Mouse (Mus musculus): Measurements from ENCODE around the gene Tifa. TPM values are rescaled to one million over a fixed set of nuclear protein-coding genes. Genes with fewer than 3 reads are reported as not detected.

Gene Tifa
- total and polyA plus RNA-seq, 3 experiments: 1.4 to 3.2 (median 2.8) TPM

DNA sequence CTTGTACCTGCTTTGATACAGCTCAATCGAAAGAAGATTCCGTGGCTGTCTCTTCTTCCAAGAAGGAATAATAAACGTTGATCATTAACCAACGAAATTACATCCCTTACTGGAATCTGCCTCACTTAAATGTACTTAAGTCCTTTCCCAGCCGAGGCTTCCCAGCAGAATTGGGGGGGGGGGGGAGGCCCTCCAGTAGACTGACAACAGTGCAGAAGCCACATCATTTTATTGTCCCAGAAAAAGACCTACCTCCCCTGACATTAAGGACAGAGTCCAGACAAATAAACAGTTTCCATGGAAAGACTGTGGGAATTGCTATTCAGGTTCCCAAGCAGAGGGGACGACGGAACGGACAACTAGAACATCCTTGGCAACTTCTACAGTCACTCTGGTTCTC lies 686 bp upstream of the Tifa start:
- Histone ChIP-seq H3K4me2 (ENCODE audit: insufficient read depth, low read depth, poor library complexity, severe bottlenecking) (no peak overlapping the region), H3K27me3 (replicated peaks) (peaks cover 8% of the 10 kb centered on the region), H3K9me3 (replicated peaks; ENCODE audit: low read length) (peaks cover 4% of the 10 kb centered on the region), H3K79me2 (replicated peaks; ENCODE audit: control insufficient read depth, extremely low read depth, insufficient read depth, poor library complexity, severe bottlenecking) (no peaks in the 10 kb centered on the region), H3K4me3 (replicated peaks in 1 of 3; ENCODE audit: low read depth in 2 of 3, low read length in 2 of 3, poor library complexity in 1 of 3) (no peak overlapping the region), H3K9ac (ENCODE audit: insufficient read depth, low read depth) (no peak overlapping the region), H3K27ac (ENCODE audit: insufficient read depth, low read depth) (no peak overlapping the region), H3K36me3 (replicated peaks in 1 of 2; ENCODE audit: control insufficient read depth in 1 of 2, insufficient read depth in 1 of 2, low read length in 1 of 2) (no peaks in the 10 kb centered on the region), H3K4me1 (ENCODE audit: control insufficient read depth in 1 of 2, insufficient read depth in 2 of 2) (peaks cover 3 to 38% of the 10 kb centered on the region in 2 experiments; a peak in 3 of 4 replicates)
- TF ChIP-seq TCF12 (IDR thresholded peaks at IDR 0.05; ENCODE audit: low read depth, low read length): no peak
- no peak for TF ChIP-seq ZNF384 (IDR thresholded peaks at IDR 0.05; ENCODE audit: low read depth, low read length)
- no peak for TF ChIP-seq E2F4 (IDR thresholded peaks at IDR 0.05; ENCODE audit: insufficient replicate concordance, low read depth, low read length)
- TF ChIP-seq ZMIZ1 (IDR thresholded peaks at IDR 0.05; ENCODE audit: low read depth, low read length): no peak
- TF ChIP-seq SIN3A (IDR thresholded peaks at IDR 0.05; ENCODE audit: low read length): no peak
- no peak for TF ChIP-seq ZKSCAN1 (IDR thresholded peaks at IDR 0.05; ENCODE audit: borderline replicate concordance, low read depth, low read length)
- no peak for TF ChIP-seq RAD21 (IDR thresholded peaks at IDR 0.05; ENCODE audit: low read depth, low read length)
- no peak for TF ChIP-seq TBP (conservative IDR thresholded peaks at IDR 0.05; ENCODE audit: low read depth, low read length)
- no peak for TF ChIP-seq POLR2AphosphoS2 (IDR thresholded peaks at IDR 0.05; ENCODE audit: low read depth, low read length)
- TF ChIP-seq CHD1 (IDR thresholded peaks at IDR 0.05; ENCODE audit: low read depth, low read length): no peak
- no peak for TF ChIP-seq KAT2A (IDR thresholded peaks at IDR 0.05; ENCODE audit: insufficient replicate concordance, low read length)
- no peak for TF ChIP-seq CTCF (conservative IDR thresholded peaks at IDR 0.05 in 1 of 2, IDR thresholded peaks at IDR 0.05 in 1 of 2; ENCODE audit: low read depth in 2 of 2, low read length in 2 of 2)
- TF ChIP-seq JUN (IDR thresholded peaks at IDR 0.05; ENCODE audit: insufficient read depth, low read depth, low read length): no peak
- TF ChIP-seq JUND (conservative IDR thresholded peaks at IDR 0.05; ENCODE audit: low read depth, low read length): no peak
- TF ChIP-seq MEF2A (IDR thresholded peaks at IDR 0.05; ENCODE audit: borderline replicate concordance, low read depth, low read length): no peak
- in situ Hi-C loops (cut with MboI; ENCODE audit: low pct_ligation_motif_present, low pct_unique_long_range_greater_than_20kb, low sequenced_read_pairs): no loop called here
- dilution Hi-C loops (cut with MboI; ENCODE audit: extremely low pct_ligation_motif_present, extremely low pct_unique_long_range_greater_than_20kb, low sequenced_read_pairs): no loop called here
- no peak for DNase-seq (ENCODE audit: extremely low read depth)

DNA sequence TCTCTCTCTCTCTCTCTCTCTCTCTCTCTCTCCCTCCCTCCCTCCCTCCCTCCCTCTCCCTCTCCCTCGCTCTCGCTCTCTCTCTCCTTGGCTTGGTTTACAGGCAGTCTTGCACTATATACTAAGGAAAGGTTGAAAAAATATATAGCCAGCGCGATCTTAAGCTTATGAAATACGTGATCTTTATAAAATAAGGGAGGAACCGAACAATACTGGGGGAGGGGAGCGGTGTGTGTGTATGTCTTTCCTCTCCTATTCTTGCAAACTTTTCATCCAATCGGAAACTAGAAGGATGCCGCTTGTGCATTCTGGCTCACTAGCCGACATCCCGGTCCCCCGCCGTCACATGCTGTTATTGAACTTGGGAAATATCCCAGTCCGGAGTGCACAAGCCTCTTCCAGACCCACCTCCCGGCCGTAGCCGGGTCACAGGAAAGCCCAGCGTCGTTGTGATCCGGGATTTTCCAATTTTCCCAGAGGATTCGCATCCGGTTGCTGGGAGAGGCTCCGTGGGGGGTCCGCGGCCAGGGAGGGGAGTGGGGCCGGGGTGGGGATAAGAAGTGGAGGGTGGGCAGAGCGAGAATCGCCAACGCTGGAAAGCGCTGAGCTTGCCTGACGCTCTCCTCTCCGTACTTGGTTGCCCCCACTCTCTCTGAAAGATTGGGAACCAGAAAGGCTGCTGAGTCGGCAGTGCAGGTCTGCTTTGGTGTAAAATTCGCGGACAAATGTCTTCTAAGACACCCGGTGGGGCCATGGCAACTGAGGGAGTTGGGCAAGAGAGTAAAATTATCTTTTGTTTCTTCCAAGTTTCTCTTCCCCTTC lies 840 bp downstream of the Tifa start:
- no peak for DNase-seq (ENCODE audit: extremely low read depth)
- Histone ChIP-seq H3K27me3 (replicated peaks) (peaks cover 8% of the 10 kb centered on the region), H3K36me3 (replicated peaks in 1 of 2; ENCODE audit: control insufficient read depth in 1 of 2, insufficient read depth in 1 of 2, low read length in 1 of 2) (no peaks in the 10 kb centered on the region), H3K4me3 (replicated peaks in 1 of 3; ENCODE audit: low read depth in 2 of 3, low read length in 2 of 3, poor library complexity in 1 of 3) (peak overlapping the region; percentile 67 to 73 (median 68)), H3K9ac (ENCODE audit: insufficient read depth, low read depth) (peak overlapping the region; percentile 83), H3K9me3 (replicated peaks; ENCODE audit: low read length) (peaks cover 3% of the 10 kb centered on the region), H3K4me2 (ENCODE audit: insufficient read depth, low read depth, poor library complexity, severe bottlenecking) (peak overlapping the region; percentile 97), H3K27ac (ENCODE audit: insufficient read depth, low read depth) (no peak overlapping the region), H3K4me1 (ENCODE audit: control insufficient read depth in 1 of 2, insufficient read depth in 2 of 2) (peaks cover 3 to 38% of the 10 kb centered on the region in 2 experiments; a peak in 3 of 4 replicates), H3K79me2 (replicated peaks; ENCODE audit: control insufficient read depth, extremely low read depth, insufficient read depth, poor library complexity, severe bottlenecking) (no peaks in the 10 kb centered on the region)
- in situ Hi-C loops (cut with MboI; ENCODE audit: low pct_ligation_motif_present, low pct_unique_long_range_greater_than_20kb, low sequenced_read_pairs): no loop called here
- 0 out of 2 replicates have a peak, but pooled peaks have one; percentile 21 for TF ChIP-seq MAZ (IDR thresholded peaks at IDR 0.05; ENCODE audit: low read depth, low read length)
- no peak for TF ChIP-seq RCOR1 (conservative IDR thresholded peaks at IDR 0.05; ENCODE audit: low read depth, low read length)
- TF ChIP-seq TBP (conservative IDR thresholded peaks at IDR 0.05; ENCODE audit: low read depth, low read length): no peak
- TF ChIP-seq CHD2 (IDR thresholded peaks at IDR 0.05; ENCODE audit: low read length): 0 out of 2 replicates have a peak, but pooled peaks have one; percentile 20
- peak; percentile 37; the same call in 1 of the 2 replicates for TF ChIP-seq MAFK (IDR thresholded peaks at IDR 0.05; ENCODE audit: insufficient replicate concordance, low read length)
- dilution Hi-C loops (cut with MboI; ENCODE audit: extremely low pct_ligation_motif_present, extremely low pct_unique_long_range_greater_than_20kb, low sequenced_read_pairs): no loop called here

Data from CH12.LX (cell line).